Mouse (Mus musculus) kidney, postnatal 10 days (tissue): Measurements from ENCODE around the gene Cacna1s.

Experiments used
- DNase-seq: peaks from one replicate; pipeline ENCODE4 v3.0.0; 2021; ENCODE audit warnings: mixed read lengths

Cacna1s gene

GRCm38 (mm10) chr1:136052547-136052946 lies at the start of gene Cacna1s:
Cacna1s (plus strand) TSS chr1:136052750.
- no peak for DNase-seq

- no peak for DNase-seq
Observed at GRCm38 (mm10) chr1:136006292-136006748, 46.2 kb upstream of the Cacna1s start, which contains the start of gene Igfn1. Igfn1 (minus strand) TSS chr1:136006342.

DNA sequence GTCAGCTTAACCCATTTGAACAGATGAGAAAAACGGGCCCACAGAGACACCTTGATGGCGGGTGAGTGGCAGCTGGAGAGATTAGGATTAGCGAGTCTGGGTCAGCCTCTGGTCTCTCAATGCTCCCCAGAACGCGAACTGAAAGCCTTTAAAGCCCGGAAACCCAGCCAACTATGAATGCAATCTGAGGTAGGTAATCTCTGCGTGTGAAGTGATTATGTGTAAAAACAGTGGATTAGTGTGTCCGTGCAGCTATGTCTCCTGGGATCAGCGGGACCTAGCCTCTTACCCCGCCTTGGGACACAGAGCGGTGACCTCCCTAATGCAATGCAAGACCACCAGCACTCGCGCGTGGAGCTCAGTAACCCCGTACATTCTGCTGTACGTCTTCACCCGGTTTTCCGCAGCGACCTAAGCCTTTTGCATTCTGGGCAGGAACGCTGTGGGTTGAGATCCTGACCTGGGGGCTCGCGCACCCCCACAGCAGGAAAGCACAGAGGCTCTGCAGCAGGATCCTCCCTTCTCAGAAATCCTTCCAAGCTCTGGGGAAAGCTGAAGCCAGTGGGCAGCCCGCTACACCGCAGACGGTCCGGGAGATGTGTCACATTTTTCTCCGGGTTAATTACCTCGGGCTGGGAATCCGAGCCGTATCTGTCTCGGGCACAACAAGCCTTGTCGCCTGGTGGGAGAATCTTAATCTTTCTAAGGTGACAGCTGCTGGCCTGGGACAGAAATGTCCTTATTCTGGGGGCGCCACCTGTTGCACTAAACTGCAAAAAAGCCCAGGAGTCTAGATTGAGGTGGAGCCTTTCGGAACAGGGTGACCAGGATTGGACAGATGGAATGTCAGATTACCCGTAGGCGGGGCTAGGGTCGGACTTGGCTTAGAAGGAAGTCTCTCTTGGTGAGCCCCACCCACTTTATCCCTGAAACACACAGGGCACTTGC lies 45.1 kb upstream of the Cacna1s start, which contains the start of gene Tmem9:
TSS of gene Tmem9 (plus strand) at position 940 of the 948 bp plus-strand sequence.
- peak; percentile 88 for DNase-seq

DNA sequence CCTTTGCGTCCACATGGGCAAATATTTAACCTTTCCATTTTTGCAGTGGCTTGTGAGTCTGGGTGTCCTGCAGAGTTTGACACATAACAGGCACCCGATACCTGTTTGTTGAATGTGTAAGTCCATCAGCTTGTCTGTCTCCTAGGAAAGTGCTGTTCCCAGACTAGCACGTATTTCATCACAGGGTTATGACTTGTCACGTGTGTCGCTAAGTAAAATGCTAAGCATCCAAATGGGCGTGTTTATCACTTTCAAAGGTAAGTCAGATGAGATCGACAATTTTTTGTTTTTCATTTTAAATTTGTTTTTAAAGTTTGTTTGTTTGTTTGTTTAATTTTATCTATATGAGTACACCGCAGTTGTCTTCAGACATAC lies 44.4 kb upstream of the Cacna1s start:
- DNase-seq: no peak

DNA sequence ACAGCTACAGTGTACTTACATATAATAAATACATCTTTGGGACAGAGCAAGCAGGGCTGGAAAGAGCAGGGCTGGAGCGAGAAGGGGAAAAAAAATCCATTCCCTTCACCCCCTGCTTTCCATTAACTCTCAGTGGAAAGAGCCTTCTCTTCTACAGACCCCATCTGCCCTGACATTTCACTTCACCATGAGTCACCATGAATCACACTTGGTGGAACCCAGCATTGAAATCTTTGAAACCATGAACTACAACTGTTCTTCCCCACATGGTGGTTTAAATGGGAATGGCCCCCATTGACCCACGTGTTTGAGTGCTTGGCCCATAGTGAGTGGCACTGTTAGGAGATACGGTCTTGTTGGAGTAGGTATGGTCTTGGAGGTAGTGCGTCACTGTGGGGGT lies 42.3 kb upstream of the Cacna1s start:
- no peak for DNase-seq

DNA sequence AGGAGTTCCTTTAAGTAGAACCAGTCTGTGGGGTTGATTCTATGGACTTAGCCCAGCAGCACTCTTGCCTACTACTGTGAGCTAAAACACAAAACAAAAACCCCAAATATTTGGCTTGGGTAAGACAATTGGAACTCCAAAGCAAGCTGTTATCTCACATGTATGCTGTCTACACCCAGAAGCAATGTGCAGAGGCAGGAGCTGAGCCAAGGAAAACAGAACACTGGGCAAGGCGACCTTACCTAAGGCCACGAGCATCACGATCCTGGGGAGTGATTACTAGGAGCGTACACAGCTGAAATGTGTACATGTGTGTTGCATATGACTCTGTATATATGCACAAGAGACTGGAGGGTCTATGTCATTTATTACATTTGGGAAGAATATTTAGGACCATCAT lies 39.0 kb upstream of the Cacna1s start:
- no peak for DNase-seq

DNA sequence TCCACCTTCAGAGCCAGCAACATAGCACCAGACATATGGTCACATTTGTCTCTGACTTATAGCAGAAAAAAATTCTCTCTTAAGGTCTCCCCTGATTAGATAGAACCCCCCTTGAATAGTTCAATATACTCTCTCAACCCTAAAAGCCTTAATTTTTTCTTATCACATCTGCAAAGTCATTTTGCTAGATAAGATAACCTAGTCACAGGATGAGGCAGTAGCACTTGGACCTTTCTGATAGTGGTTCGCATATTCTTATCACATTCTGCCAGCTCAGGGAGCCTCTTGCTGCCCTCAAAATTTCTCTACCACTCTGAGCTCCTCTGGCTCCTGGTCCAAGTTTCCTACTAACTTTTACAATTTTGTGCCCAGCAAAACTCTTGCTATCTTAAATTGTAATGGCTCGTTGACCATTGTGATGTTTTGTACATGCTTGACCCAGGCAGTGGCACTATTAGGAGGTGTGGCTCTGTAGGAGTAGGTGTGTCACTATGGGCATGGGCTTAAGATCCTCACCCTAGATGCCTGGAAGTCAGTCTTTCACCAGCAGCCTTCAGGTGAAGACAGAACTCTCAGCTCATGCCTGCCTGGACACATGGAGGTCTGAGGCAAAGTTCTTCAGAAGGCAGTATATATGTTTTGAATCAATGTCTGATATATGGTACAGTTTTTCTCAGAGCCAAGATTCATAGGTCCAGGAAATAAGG lies 37.6 kb upstream of the Cacna1s start:
- DNase-seq: no peak

- no peak for DNase-seq
Observed at GRCm38 (mm10) chr1:136017307-136017706, 35.2 kb upstream of the Cacna1s start.

DNA sequence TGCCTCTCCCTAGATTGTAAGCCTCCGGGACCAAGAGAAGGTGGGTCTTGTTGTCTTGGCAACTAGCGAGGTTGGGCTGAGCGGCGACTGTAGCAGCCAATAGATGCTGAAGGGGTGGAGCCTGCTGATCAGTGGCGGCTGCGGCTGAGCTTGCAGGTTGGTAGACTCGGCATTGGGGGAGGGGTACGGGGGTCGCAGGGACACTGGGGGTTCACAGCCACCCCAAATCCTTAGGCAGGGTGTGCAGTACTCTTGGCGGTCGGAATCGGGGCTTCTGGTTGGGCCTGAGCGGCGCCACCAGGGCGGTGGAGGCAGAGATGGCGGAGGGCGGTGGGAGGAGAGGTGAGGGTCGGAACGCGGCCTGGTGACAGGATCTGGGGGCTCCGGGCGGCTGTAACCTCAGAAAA lies 34.6 kb upstream of the Cacna1s start:
- peak; percentile 96 for DNase-seq

- peak; percentile 68 for DNase-seq
Observed at GRCm38 (mm10) chr1:136018390-136019189, 34.0 kb upstream of the Cacna1s start.

DNA sequence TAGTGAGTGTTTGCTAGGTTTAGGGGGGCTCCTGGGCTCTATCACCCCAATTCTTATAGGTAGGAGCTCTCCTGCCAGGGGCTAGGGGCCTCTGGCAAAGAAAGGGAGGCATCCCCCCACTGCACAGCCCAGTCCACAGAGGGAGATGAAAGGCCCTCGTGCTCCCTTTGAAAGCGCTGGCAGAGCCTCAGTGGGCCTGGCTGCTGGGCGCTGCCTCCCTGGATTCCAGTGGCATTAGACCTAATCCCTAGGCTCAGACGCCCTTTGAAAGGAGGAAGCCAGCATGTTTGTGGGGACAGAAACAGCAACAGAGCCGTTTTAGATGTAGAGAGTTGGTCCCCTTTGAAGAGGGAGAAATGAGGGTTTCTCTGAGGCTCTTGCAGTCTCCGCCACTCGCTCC lies 22.3 kb upstream of the Cacna1s start:
- DNase-seq: no peak

DNA sequence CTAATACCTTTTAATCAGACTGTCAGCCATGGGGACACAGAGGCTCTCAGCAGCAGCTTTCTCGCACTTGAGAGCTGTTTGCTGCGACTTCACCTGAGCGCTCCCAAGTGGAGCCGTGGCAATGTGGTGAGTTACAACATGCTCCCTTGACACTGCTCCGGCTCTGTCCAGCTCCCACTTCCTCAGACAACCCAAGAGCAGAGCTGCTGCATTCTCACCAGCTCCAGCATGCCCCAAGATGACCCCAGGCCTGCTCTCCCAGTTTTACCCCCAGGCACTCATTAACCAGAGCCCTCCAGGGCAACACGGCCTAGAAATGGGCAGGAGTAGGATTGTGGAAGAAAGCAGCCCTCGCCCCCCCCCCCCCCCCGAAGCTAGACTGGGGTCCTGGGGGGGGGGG lies 20.9 kb upstream of the Cacna1s start:
- DNase-seq: peak; percentile 51

DNA sequence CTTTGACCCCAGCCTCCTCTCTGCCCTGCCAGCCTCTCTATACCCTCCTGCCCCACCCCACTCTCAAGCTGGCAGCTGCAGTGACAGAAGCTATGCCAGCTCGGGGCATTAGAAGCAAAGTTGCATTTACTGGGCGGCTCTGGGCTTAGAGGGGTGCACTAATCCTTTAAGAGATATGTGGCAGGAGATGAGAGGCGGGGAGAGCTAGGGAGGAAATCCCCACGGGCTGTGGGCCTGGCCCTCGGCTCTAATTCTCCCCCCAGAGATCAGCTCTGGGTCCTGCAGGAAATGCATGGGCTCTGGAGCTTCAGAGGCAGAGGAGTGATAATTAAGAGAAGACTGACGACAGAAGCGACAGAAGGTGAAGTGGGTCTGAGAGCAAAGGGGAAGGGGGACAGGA lies 19.6 kb upstream of the Cacna1s start:
- no peak for DNase-seq

DNA sequence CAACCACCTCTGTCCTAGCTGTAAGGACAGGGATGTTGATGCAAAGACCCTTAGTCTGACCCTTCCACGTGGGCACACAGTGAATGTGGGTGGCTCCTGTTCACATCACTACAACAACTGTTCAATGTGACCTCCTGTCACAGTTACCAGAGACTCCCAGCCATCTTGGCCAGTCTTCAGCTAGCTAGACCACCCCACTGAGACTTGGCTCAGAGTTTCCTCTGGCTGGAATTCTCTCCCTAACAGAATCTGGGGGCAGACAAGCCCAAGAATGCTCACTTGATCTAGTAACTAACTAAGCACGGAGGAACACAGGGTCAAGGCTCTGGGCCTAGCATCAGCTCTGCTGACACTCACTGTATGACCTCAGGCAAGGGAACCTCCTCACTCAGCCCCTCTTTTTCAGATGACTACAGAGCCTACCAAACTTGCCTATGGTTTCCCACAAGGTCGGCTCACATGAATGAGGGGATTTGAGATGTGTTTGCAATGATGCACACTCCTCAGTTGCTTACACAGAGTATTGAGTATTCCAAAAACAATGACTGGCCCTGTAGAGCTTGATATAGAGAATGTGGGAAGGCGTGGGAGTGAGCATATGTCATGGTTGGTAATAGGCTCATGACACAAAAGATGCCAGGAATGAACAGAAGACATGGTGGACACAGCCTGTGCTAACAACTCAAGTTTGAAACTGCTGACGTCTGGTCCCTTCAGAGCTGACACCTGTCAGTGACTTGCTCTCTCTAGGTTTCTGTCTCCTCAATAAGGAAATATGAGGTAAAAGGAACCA lies 13.6 kb upstream of the Cacna1s start:
- DNase-seq: no peak

DNA sequence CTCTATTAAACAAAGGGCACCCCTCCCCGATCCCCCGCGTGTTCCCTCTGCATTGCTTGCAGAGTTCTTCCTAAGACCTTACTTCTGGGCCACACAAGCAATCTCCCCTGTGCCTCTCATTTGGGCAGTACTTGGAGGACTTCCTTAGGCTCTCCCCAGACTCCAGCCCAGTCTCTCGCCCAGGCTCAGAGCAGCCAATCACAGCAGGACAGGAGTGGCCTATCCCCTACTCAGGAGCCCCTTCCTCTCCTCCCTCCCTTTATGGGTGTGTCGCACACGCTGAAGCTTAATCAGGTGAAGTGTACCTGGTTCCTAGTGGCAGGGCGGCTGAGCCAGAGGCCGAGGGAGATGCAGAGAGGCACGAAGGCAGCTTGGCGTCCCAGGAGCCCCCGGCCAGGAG lies 12.1 kb upstream of the Cacna1s start:
- no peak for DNase-seq

GRCm38 (mm10) chr1:136040874-136041273 lies 11.7 kb upstream of the Cacna1s start:
- no peak for DNase-seq

GRCm38 (mm10) chr1:136045774-136046173 lies 6.8 kb upstream of the Cacna1s start:
- peak; percentile 75 for DNase-seq

- no peak for DNase-seq
Observed at GRCm38 (mm10) chr1:136047432-136047831, 5.1 kb upstream of the Cacna1s start.

DNA sequence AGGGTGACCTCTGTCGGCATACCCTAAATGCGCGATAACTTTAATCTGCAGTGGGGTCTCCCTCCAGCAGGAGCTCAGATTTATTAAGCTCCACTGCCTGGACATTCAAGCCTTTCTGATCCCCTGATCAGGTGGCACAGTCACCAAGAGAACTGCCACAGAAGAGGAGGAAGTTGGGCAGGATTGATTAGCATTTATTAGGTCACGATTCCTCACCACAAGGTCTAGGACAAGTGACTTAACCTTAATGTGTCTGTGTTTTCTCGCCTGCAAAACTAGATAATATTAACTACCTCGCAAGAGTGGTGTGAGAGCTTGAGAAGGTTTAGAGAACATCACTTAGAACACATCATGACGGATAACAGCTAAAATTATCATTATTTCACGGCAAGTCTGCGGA lies 4.7 kb upstream of the Cacna1s start:
- no peak for DNase-seq

DNA sequence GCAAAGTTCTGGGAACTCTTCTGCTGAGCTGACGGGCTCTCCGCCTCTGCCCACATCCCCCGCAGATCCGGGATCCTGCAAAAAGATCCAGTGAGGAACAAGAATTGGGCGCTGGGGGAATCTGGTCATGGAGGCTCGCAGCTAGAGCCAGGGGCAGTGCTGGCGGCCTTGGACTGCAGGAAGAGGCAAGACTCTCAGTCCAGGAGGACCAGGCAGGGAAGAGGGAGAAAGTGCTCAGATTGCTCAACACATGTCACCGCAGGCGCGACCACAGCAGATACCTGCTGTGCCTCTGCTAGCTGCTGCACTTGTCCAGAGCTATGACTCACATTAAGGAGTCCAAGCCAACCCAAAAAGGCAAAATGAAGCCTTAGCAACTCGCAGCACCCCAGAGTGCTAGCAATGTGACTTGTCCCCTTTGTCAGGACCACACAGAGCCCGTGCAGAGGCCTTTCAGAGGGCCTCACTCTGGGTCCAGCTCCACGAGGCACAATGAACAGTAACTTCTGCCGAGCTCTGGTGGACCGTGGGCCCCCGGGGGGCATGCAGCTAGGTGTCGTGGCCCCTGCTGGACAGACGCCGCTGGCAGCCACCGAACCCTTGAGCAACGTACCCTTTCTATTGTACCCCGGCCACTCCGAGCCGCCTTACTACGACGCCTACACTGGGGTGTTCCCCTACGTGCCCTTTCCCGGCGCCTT lies 2.1 kb upstream of the Cacna1s start, which contains the start of gene Ascl5:
TSS of gene Ascl5 (plus strand) at position 493 of the 701 bp plus-strand sequence.
- no peak for DNase-seq

DNA sequence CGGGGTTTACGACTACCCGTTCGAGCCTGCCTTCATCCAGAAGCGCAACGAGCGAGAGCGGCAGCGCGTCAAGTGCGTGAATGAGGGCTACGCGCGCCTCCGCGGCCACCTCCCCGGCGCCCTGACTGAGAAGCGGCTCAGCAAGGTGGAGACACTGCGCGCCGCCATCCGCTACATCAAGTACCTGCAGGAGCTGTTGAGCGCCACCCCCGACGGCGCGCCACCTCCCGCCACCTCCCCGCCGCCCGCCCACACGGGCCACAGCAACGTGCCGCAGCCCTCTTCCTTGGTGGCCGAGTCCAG lies 1.6 kb upstream of the Cacna1s start:
- peak; percentile 37 for DNase-seq

DNA sequence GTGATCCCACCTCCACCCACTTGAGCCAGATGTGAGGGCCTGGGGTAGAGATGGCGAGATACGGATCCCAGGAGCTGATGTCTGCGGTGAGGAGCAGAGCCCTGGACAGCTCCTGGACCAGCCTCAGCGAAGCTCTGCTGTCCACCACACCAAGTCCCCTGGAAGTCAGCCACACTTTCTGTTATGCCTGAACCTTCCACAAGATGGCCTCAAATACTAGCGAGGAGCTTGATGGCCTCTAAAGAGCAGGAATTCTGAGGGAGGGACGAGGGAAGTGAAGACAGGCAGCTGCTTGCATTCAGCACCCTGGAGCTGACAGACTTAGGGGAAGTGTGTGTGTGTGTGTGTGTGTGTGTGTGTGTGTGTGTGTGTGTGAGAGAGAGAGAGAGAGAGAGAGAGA lies 1.1 kb upstream of the Cacna1s start:
- peak; percentile 87 for DNase-seq
